Mouse (Mus musculus) adrenal gland, postnatal 10 days (tissue): ENCODE measurements around the gene Atp13a2. TPM values are rescaled to one million over a fixed set of nuclear protein-coding genes. Genes with fewer than 3 reads are reported as not detected.

Experiments used
- DNase-seq: peaks from one replicate; pipeline ENCODE4 v3.0.0; 2021; ENCODE audit warnings: mixed read lengths
- total RNA-seq, 2 experiments: library from RNA; stranded (reverse); gene quantifications; 2 replicates each; pipeline ENCODE4 v1.2.3; 2021

Gene Atp13a2
- total RNA-seq, 2 experiments from 2014 or later: 31.9 to 39.9 TPM

- DNase-seq: no peak
Observed at GRCm38 (mm10) chr4:140961467-140962206, 25.0 kb upstream of the Atp13a2 start.

GRCm38 (mm10) chr4:140962207-140962909 lies 24.3 kb upstream of the Atp13a2 start:
- DNase-seq: no peak

- DNase-seq: peak; percentile 87
Observed at GRCm38 (mm10) chr4:140962950-140963349, 23.7 kb upstream of the Atp13a2 start.

- no peak for DNase-seq
Observed at GRCm38 (mm10) chr4:140963941-140964597, 22.6 kb upstream of the Atp13a2 start.

GRCm38 (mm10) chr4:140964620-140965019 lies 22.1 kb upstream of the Atp13a2 start:
- peak; percentile 85 for DNase-seq

GRCm38 (mm10) chr4:140967386-140968159 lies 19.1 kb upstream of the Atp13a2 start:
- no peak for DNase-seq

- DNase-seq: no peak
Observed at GRCm38 (mm10) chr4:140971691-140972090, 15.0 kb upstream of the Atp13a2 start.

- DNase-seq: no peak
Observed at GRCm38 (mm10) chr4:140974408-140974807, 12.3 kb upstream of the Atp13a2 start.

GRCm38 (mm10) chr4:140975356-140975755 lies 11.3 kb upstream of the Atp13a2 start:
- peak; percentile 37 for DNase-seq

GRCm38 (mm10) chr4:140977278-140977677 lies 9.4 kb upstream of the Atp13a2 start:
- DNase-seq: no peak

GRCm38 (mm10) chr4:140977886-140978692 lies 8.6 kb upstream of the Atp13a2 start:
- DNase-seq: peak; percentile 74

GRCm38 (mm10) chr4:140981605-140982004 lies 5.1 kb upstream of the Atp13a2 start:
- no peak for DNase-seq

GRCm38 (mm10) chr4:140982808-140983207 lies 3.9 kb upstream of the Atp13a2 start:
- no peak for DNase-seq

- DNase-seq: no peak
Observed at GRCm38 (mm10) chr4:140983442-140983841, 3.2 kb upstream of the Atp13a2 start.

GRCm38 (mm10) chr4:140984544-140984943 lies 2.1 kb upstream of the Atp13a2 start:
- no peak for DNase-seq

- no peak for DNase-seq
Observed at GRCm38 (mm10) chr4:140986024-140986710, 506 bp upstream of the Atp13a2 start.

GRCm38 (mm10) chr4:140987476-140987875 lies 803 bp downstream of the Atp13a2 start:
- no peak for DNase-seq

GRCm38 (mm10) chr4:140988706-140989290 lies 2.1 kb downstream of the Atp13a2 start:
- DNase-seq: no peak

GRCm38 (mm10) chr4:140989447-140989846 lies 2.8 kb downstream of the Atp13a2 start:
- DNase-seq: no peak

GRCm38 (mm10) chr4:140992215-140992614 lies 5.5 kb downstream of the Atp13a2 start:
- DNase-seq: no peak
